Mouse (Mus musculus) heart, adult 18-20 months (tissue): ENCODE measurements around the gene Gp9. TPM values are rescaled to one million over a fixed set of nuclear protein-coding genes. Genes with fewer than 3 reads are reported as not detected.

Experiments used
- DNase-seq, 2 experiments: peaks; one replicate each; pipeline ENCODE4 v3.0.0; 2021 to 2022; ENCODE audit warnings: mixed read lengths in 1 of 2
- total RNA-seq, 2 experiments: library from RNA; stranded (reverse); gene quantifications; 2 replicates each; pipeline ENCODE4 v1.2.3; 2021

Gp9 gene
- total RNA-seq, 2 experiments from 2014 or later = 1.2 TPM

DNA sequence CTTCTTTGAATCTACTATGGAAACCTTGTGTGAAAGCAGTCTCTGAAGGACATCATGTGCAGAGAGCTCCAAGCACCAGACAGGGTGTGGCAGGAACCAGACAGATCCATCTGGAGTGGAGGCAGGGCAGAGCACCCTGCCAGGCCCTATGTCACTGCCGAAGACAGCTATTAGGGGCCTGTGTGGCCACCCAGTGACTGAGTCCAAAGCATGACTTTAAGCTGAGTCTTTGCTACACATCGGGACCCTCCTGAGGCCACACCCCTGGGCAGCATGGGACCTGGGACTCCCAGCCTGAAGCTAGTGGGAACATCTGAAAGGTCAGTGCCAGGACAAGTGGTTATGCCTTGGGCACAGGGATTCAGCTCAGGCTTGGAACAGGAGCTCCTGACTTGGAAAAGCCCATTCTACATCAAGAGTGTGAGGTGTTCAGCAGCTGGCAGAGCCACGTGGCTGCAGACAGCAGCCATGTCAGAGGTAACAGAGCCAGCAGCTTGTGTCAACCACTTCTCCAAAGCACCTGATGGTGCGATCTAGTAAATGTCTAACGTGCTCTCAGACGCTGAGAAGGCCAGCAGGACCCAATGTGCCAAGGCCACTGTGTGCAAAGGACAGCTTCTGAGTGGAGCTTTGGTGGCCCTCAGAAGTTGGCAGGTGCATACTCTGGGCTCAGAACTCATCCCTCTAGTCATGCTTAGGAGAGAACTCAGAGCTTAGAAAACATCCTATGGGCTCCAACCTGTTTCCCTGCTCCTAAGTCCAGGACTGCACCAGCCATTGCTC, 9.4 kb downstream of the Gp9 start:
- DNase-seq = peak in 1 of 2 experiments; percentile 39

- DNase-seq = no peak
Measured at GRCm38 (mm10) chr6:87788266-87788895, 10.5 kb downstream of the Gp9 start.

- DNase-seq = peak in 1 of 2 experiments; percentile 27
Measured at GRCm38 (mm10) chr6:87788896-87789587, 11.2 kb downstream of the Gp9 start.

GRCm38 (mm10) chr6:87789791-87790190, 11.9 kb downstream of the Gp9 start:
- no peak for DNase-seq

DNA sequence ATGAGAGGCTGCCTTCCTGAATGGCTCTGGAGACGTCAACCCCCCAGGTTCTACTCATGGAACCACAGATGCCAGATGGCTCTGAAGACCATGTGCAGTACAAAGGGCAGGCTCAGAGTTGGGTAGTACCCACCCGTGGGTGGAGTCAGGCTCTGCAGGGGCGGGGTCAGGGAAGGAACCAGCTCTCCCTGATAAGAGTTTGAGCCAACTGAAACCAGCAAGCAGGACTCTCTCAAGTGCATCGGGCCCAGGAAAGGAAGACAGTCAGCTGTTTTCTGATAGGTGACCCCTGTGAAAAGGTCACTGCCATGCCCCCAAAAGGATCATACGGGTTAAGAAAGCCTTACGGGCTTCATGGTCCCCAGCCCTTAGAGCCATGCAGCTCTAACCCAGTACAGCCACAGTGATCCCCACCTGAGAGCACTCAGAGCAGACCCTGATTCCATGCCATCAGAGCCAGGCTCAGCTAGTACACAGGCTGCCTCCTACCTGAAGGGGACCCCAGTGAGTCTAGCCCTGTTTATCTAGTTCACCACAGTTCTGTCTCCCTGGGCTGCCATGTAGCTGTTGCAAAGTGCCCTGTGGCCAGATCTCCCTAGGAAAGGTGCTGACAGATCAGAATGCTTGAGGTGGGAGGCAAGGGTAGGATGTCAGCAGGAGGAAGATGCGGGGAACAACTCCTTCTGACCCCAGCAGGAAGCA, 13.1 kb downstream of the Gp9 start:
- DNase-seq = peak in 1 of 2 experiments; percentile 33

GRCm38 (mm10) chr6:87791826-87792225, 14.0 kb downstream of the Gp9 start:
- no peak for DNase-seq

DNA sequence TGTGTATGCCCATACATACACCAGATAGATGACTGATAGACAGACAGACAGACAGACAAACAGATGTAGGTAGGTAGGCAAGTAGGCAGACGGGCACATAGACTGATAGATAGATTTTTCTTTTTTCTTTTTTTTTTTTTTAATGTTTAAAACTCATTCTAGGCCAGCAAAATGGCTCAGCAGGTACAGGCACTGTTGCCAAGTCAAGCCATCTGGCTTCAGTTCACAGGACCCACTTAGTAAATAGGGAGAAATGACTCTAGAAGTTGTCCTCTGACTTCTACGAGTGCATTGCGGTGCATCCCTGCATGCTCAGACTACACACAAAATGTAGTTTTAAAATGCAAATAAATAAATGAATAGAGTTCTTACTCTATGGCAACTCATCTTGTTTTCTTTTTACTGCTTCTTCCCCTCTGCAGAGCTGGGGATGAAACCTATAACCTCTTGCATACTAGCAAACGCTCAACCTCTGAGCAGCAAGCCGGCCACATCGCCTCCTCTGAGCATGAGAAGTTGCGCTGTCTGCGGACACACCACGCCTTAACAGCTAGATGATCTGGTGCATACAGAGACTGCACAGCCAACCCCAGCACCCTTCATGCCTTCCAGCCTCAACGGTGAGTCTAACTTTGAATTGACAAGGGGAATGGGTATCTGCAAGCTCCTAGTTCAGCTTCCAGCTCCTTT, 16.1 kb downstream of the Gp9 start:
- DNase-seq = no peak

GRCm38 (mm10) chr6:87795385-87796150, 17.7 kb downstream of the Gp9 start:
- DNase-seq = no peak

DNA sequence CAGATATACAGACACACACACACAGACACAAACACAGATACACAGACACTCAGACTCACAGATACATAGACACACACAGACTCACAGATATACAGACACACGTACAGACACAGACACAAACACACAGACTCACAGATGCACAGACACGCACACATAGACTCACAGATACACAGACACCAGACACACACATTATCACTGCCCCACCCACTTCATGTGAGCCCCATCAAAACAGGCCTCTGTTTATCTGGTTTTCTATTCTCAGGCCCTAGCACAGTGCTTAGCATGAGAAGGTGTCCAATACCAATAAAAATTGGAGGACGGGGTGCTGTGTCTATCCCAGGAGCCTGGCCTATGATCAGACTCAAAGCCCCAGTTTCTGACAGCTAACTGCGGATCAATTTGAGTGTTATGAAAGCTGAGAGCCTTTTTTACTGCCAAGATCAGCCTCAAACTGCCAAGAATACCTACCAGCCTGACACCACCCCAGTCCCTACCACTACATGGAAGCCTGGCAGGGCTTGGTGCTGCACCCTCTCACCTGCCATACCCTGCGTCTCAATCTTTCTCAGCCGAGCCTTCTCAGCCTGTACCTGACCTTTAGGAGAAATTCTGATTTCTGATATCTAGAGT, 18.5 kb downstream of the Gp9 start:
- DNase-seq = no peak

DNA sequence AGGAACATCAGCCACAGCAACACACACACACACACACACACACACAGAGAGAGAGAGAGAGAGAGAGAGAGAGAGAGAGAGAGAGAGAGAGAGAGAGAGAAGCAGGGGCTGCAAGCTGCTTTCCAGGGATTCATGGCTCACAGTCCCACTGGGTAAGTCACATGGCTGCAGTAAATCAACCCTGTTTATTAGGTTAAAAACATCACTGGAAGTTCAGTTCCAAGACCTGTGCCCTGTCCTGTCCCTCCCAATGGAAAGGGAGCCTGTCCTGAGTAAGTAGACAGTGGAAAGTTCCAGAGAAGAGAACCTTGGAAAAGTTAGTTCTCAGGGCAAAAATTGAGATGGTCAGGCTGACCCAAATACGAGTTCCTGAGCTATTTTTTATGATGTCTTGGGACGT, 19.4 kb downstream of the Gp9 start:
- DNase-seq = no peak

DNA sequence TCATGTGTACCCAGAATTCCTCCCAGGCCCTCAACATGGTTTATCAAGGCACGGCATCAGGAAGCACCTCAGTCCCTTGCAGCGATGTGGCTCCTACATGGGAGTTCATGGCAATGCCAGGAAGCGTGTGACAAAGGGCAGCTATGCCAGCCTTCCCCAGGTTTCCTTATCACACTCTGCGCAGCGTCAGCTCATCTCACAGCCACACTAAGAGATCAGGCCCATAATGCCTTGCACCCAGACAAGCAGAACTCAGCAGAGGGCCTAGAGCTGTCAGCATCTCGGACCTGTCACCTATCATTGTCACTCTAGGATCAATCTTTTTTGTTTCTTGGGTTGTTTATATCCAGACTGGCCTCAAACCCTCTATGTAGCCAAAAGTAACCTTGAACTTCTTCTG, 21.7 kb downstream of the Gp9 start:
- no peak for DNase-seq

GRCm38 (mm10) chr6:87802462-87802861, 24.6 kb downstream of the Gp9 start:
- DNase-seq = no peak

- no peak for DNase-seq
Measured at GRCm38 (mm10) chr6:87804036-87804435, 26.2 kb downstream of the Gp9 start.

GRCm38 (mm10) chr6:87804886-87805285, 27.0 kb downstream of the Gp9 start:
- DNase-seq = no peak

DNA sequence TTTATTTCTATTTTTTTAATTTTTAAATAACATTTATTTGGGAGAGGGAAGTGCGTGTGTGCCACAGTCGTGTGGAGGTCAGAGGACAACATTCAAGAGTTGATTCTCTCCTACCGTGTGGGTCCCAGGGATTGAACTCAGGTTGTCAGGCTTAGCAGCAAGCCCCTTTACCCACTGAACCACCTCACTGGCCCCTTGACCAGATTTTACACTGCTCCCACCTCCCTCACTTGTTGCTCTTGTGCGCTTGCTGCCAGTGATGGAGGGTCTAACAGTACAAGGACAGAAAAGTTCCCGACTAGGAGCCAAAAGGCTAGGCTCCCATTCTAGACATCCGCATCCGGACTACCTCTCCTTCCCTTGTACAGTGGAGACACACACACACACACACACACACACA, 27.6 kb downstream of the Gp9 start:
- DNase-seq = no peak

DNA sequence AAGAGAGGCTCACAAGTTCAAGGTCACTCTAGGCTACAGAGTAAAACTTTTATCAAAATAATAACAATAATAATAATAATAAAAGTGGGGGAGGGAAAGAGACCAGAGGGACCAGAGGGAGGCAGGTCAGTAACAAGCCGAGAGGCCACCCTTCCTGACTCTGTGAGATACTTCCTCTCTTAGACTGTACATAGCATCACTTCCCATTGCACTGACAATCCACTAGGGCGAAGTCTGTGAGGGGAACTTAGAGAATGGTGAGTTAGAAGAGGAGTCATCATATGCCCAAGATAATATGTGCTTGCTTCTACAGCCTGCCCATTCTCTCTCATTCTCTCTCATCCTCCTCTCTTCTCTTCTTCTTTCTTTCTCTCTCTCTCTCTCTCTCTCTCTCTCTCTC, 28.2 kb downstream of the Gp9 start:
- DNase-seq = peak in 1 of 2 experiments; percentile 29

DNA sequence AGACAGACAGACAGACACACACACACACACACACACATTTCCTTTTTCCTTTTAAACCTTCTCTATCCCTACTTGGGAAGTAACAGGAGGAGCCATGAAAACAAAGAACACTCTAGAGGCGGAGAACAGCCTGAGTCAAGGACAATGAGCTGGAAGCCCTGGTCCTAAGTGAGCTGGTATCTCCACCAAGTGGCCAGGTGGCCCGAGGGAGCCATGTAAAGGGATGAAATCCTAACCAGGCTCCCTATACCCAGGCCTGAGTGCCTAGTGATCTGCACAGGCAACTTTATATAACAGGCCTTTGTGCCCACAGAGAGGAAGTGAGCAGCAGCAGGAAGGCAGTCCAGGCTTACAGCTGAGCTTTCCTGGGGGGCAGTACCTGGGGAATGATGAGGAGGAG, 29.0 kb downstream of the Gp9 start:
- DNase-seq = no peak

GRCm38 (mm10) chr6:87807735-87808440, 30.0 kb downstream of the Gp9 start:
- DNase-seq = no peak

DNA sequence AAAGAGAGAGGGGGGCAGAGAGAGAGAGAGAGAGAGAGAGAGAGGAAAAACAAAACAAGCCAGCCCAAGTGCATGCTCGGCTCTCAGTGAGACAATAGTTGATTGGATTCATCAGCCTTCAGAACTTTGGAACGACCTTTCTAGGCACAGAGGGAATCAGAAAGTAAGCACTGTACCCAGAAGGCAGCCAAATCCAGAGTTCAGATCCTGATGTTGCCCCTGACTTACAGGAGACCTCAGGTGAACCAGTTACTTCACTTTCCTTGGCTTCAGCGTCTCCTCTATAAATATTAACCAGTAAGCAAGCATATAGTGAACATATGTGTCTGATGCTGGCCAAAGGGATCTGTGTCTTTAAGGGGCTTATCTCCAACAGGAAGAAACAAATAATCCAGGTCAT, 30.6 kb downstream of the Gp9 start:
- no peak for DNase-seq

DNA sequence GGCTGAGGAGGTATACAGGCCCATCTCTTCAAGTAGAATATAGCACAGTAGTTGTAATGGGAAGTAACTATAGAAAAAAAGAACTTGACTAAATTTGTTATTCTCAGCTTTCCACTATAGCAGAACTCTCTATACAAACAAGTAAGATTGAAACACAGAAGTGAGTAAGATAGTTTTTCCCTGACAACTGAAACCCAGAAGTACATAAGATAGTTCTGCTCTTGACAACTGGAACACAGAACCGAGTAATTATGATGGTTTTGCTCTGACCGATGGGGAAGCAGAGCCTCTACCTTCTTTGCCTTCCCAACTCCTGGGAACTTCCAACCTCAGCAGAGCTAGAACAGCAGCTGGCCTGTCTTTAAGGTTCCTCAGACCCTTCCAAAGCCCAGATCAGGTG, 31.3 kb downstream of the Gp9 start:
- DNase-seq = no peak
